Mouse (Mus musculus) cerebellum, adult (tissue): ENCODE results near the gene Stag2.

Source experiments
- ATAC-seq: cut with Nextera tagmentation; 2 replicates; pipeline ENCODE4 v1.9.2; 2017; ENCODE audit warnings: mild to moderate bottlenecking, moderate library complexity, mixed read lengths; ENCODE audit not compliant: insufficient number of reproducible peaks, low FRiP score, low TSS enrichment

The Stag2 gene

DNA sequence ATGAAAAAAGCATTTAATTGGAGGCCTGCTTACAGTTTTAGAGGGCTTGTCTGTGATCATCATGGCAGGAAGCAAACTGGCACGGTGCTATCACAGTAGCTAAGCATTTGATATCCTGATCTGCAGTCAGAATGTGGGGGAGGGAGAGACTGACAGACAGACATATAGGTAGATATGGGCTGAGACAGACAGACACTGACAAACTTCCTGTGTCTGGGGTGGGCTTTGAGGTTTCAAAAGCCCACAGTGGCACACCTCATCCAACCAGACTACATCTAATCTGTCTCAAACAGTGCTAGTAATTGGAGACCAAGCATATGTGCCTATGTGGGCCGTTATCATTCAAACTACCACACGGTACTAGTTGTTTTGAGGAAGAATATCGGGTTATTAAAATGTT, 53.4 kb downstream of the Stag2 start:
- ATAC-seq = no peak

DNA sequence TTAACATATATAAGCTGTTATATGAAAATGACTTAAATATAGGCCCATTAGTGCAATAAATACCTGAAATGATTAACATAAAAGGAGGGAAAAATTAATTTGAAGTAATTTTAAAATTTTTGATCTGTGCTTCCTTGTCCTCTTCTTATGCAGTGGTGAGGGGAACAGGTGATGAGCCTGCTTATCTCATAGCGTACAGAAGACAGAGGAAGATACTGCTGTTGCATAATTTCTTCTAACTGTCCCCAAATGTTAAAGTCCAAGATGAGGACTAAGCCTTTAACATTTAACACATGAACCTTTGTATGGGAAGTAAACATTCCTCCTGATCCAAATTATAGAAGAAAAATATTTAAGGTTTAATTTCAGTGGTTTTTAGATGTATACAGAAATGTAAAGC, 66.6 kb downstream of the Stag2 start:
- ATAC-seq = no peak

DNA sequence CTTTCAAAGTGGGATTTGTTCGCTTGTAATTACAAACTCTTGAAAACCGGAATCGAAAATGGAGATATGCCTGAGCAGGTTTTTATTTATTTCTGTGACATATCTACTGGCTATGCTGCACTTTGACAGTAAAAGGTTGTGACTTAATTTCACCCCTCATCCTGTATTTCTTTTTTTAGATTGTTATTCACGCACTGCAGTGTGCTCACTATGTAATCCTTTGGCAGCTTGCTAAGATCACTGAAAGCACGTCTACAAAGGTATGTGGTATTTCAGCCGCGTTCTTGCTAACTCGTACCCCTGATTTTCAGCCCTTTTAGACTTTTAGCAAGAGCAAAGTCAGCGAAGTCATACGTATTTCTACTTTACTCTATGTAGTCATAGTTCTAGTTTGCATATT, 101.2 kb downstream of the Stag2 start:
- ATAC-seq = no peak

DNA sequence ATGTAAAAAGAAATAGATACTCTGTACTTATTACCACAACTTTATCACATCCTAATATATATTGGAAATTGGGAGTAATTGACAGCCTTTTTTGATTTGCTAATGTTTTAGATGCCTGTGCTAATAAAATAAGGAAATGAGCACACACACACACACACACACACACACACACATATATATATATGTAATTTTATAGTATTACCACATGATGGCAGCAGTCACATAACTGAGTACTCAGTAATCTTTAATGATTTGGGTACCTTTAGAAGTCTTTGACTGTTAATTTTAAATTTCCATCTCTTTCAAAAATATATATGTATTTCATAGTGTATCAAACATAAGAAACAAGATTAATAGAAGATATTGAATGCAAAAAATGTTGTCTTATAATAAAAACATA, 123.6 kb downstream of the Stag2 start:
- no peak for ATAC-seq

DNA sequence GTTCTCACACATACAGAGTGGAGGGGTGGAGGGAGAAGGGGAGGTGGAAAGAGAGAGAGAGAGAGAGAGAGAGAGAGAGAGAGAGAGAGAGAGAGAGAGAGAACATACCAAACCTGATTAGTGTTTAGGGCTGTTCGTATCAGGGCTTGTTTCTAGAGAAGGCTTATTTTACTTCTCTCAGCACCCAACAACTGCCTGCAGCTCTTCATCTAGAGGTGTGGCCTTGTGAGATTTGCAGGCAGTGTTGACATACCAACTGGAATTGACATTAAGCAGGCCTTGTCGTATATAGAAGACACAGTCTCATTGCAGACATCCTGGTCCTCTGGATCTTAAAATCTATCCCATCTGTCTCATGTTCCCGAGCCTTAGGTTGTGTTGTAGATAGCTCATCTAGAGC, 141.1 kb downstream of the Stag2 start:
- ATAC-seq = no peak

DNA sequence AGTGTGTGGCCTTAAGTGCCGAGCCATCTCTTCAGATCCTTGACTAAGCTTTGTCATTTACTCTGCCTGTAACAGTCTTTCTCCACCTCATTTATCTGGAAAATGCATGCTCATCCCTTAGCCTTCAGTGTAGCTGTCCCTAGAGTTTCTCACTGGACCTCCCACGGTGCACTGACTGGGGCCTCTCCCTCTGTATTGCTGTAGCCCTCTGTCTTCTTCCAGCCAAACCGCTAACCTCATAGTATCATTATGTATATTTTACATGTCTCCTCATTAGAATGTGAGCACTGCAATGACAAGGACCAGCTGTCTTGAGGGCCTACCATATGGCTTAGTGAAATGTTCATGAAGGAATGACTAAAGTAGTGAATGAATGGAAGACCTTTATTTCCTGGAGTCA, 166.1 kb downstream of the Stag2 start:
- ATAC-seq = no peak

DNA sequence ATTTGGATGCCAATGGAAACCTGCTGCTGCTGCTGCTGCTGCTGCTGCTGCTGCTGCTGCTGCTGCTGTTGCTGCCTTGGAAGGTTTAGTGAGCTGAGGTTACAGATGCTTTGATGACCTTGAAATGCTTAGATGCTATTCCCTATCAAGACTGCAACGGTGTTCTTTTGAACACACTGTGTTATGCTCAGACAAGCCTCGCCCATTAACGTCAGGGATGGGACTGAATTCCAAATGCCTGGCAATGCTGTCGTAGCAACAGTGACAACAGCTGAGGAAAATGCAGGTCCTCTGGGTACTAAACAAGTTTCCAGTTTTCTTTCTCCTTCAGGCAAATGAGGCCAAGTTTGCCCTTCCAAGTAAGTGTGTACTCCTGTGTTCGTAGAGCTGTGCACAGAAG, 171.3 kb downstream of the Stag2 start:
- no peak for ATAC-seq

DNA sequence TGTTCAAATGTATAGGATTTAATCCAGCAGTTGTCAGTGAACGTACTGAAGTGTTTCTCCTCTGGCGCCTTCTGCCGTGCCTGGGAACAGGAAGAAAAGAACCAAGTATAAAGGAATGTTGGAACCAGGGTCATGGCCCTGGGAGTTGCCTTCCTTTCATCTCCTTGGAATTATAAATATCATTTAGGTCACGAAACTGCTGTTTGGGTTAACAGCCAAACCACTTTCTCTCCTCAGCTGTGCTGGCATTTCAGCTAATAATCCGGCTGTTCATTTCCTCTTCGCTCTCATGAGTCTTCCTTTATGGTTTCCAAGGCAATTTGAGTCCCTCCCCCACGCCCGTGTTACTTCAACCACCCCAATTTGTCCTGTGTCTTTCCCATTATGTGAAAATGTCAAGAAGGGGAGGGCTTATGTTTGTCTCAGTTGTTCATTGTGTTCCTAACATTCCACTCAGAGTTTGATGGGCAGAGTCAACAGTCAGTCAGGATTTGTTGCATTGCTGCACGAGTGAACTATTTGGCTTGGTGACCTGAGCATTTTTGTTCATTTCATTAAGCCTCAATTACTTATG, 172.2 kb downstream of the Stag2 start:
- ATAC-seq = no peak

DNA sequence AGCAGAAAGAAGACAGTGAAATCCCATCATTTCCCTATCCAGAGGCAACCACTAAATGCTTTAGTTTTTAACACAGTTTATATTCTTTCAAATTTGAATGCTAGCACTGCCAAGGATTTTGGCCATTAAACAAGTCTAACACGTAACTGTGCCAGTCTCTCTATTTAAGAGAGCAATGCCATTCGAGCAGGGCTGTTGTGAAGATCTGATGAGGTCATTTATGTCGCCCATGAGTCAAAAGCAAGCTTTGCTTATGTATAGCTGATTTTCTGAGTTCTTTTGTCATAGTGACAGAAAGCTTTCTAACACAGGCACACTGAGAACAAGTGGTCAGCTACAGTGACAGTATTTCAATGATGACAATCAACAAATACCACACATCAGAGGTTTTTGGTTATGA, 175.7 kb downstream of the Stag2 start:
- no peak for ATAC-seq
